Mouse (Mus musculus) bone marrow, adult 2 months (tissue): ENCODE measurements around the gene Usp20.

Experiments used
- CTCF ChIP-seq: fragments of 200-500 bp; IDR thresholded peaks from 2 replicates; pipeline ENCODE4 v1.5.1; 2011; ENCODE audit warnings: low read length, control low read depth; ENCODE audit not compliant: control insufficient read depth, insufficient read depth
- POLR2A ChIP-seq: fragments of 200-500 bp; IDR thresholded peaks from 2 replicates; pipeline ENCODE4 v1.6.1; 2011; ENCODE audit warnings: low read depth, mild to moderate bottlenecking, control low read depth, low read length, borderline replicate concordance; ENCODE audit not compliant: control insufficient read depth

DNA sequence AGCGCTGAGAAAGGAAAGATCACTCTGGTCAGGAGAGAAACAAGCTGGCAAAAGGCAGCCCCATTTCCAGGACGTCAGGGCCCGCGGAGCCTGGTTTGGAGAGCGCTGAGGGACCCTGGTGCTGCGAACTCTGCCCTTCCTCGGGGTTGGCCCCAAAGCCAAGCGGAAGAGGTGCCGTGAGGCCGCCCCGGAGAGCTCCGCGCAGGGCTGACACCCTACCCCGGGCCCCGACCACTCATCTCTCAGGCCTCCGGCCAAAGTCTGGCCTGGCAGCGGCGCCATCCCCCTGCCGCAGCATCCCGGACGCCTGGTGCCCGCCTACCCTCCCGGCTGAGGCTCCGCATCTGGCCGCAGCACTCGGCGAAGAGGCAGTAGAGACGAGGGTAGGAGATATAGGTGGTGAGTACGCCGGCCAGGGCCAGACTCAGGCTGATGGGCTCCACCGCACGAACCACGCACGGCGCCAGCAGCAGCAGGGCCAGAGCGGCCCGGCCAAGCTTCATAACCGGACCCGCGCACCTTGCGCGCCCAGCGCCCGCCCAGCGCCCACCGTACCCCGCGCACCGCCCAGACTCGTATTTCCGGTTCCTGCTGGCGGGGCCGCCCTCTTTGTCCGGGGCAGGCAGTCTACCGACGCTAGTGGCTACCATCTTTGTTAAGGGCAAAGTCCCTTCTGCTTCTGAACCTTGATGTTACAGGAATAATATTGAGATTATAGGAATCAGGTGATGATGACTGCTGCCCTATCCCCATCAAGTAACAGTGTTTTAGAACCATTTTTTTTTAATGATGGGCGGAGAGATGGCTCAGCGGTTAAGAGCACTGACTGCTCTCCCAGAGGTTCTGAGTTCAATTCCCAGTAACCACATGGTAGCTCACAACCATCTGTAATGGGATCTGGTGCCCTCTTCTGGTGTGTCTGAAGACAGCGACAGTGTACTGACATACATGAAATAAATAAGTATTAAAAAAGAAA is 14.4 kb upstream of the Usp20 start, which contains the start of gene Tor1a:
- TF ChIP-seq CTCF (no peak), POLR2A (peak; percentile 73; the same call in 1 of the 2 replicates)
